Mouse (Mus musculus): ENCODE results near the gene Sf3a3. TPM values are rescaled to one million over a fixed set of nuclear protein-coding genes. Genes with fewer than 3 reads are reported as not detected.

Gene Sf3a3
- 171 and 175 TPM in 2 replicates for polyA plus RNA-seq (2015; fragmentation: Nextera tagmentation; extraction: Ambion mirVana)

GRCm38 (mm10) chr4:124714545-124715481 lies at the start of gene Sf3a3:
Gene Sf3a3, plus strand, starts transcription at chr4:124714776.
- Histone ChIP-seq H3K27me3 (no peaks in the 10 kb centered on the region), H3K4me3 (replicated peaks) (peak within 1 kb of the TSS; percentile 97), H3K27ac (peak within 1 kb of the TSS; percentile 75), H3K4me2 (peak within 1 kb of the TSS; percentile 85), H3K4me1 (peaks cover 27% of the 10 kb centered on the region), H3K9ac (peak within 1 kb of the TSS; percentile 95), H3K36me3 (peaks cover 41% of the 10 kb centered on the region), H3K9me3 (replicated peaks) (no peaks in the 10 kb centered on the region)
- ATAC-seq (replicated peaks; ENCODE audit: low FRiP score), result peak; percentile 90
- under 1% methylated on average over 57 of the region's 57 CpGs for WGBS

- Histone ChIP-seq H3K9ac (no peak overlapping the region), H3K9me3 (replicated peaks) (no peaks in the 10 kb centered on the region), H3K4me1 (peaks cover 12% of the 10 kb centered on the region), H3K4me2 (no peak overlapping the region), H3K27me3 (peaks cover 94% of the 10 kb centered on the region), H3K36me3 (no peaks in the 10 kb centered on the region), H3K27ac (no peak overlapping the region), H3K4me3 (replicated peaks) (no peak overlapping the region)
- WGBS, result 26% methylated on average over 14 of the region's 14 CpGs
- ATAC-seq (replicated peaks; ENCODE audit: low FRiP score), result 0 out of 2 replicates have a peak, but pooled peaks have one; percentile 17
These were observed 47.0 kb upstream of the Sf3a3 start for GRCm38 (mm10) chr4:124667476-124668033.

DNA sequence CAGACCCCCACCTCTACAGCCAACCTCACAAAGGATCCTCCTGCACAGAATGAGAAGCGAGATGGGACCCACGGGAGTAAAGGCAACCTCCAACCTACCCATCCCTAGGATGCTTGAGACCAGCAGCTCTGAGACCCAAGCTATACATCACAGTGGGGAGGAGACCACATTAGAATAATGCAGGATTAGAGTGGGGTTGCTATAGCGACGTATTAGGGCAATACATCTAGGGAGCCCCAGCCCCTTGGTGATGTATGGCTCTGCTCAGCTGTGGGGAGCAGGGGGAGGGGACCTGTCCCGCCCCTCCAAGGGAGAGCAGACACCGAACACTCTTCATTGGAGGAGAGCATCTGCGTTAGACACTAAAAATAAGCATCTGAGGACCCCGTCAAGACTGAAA lies 46.5 kb upstream of the Sf3a3 start:
- WGBS, result 24% methylated on average over 8 of the region's 8 CpGs
- H3K4me1 ChIP-seq, result peaks cover 17% of the 10 kb centered on the region
- H3K9ac ChIP-seq, result no peak overlapping the region
- H3K4me2 ChIP-seq, result no peak overlapping the region
- no peaks in the 10 kb centered on the region for H3K36me3 ChIP-seq
- peaks cover 94% of the 10 kb centered on the region for H3K27me3 ChIP-seq
- H3K27ac ChIP-seq, result no peak overlapping the region
- H3K9me3 ChIP-seq (replicated peaks), result no peaks in the 10 kb centered on the region
- H3K4me3 ChIP-seq (replicated peaks), result no peak overlapping the region
- 0 out of 2 replicates have a peak, but pooled peaks have one; percentile 3 for ATAC-seq (replicated peaks; ENCODE audit: low FRiP score)

DNA sequence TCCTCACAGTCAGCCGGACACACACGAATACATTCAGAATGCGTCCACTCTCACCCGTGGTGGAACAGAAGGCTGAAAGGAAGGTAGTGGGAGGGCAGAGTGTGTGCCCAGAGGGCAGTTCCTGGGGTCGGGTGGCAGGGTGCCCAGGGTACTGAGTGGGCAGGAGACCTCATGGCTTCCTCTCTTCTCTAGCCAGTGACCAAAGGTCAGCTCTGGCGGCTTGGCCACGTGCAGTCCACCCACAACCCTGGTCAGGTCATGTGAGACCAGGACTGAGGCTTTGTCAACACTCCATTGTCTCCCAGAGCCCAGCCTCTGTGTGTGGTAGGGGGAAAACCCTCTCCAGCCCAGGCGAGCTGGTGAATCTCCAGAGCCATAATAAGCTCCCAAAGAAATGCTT lies 44.3 kb upstream of the Sf3a3 start:
- Histone ChIP-seq H3K9me3 (replicated peaks) (no peaks in the 10 kb centered on the region), H3K27ac (no peak overlapping the region), H3K4me3 (replicated peaks) (no peak overlapping the region), H3K4me1 (peaks cover 20% of the 10 kb centered on the region), H3K36me3 (no peaks in the 10 kb centered on the region), H3K27me3 (peaks cover 83% of the 10 kb centered on the region), H3K4me2 (no peak overlapping the region), H3K9ac (no peak overlapping the region)
- no peak for ATAC-seq (replicated peaks; ENCODE audit: low FRiP score)
- WGBS, result 75% methylated on average over 8 of the region's 8 CpGs

DNA sequence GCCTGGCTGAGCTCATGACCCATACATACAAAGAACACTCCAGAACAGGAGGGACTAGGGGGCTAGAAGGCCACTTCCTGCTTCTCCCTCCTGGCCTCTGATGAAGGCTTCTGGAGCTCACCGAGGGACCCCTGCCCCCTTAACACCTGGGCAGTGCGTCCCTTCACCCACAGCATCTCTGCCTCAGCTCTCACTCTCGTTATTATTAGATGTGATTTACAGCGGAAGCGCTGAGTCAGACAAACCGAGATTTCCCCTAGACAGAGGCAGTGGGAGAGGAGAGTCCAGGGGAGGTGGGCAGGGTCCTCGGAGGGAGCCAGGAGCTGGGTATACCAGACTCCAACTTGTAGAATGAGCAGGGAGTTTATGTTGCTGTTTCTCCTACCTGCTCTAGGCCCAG lies 43.0 kb upstream of the Sf3a3 start:
- Histone ChIP-seq H3K9ac (no peak overlapping the region), H3K4me3 (replicated peaks) (no peak overlapping the region), H3K36me3 (peaks cover 8% of the 10 kb centered on the region), H3K9me3 (replicated peaks) (no peaks in the 10 kb centered on the region), H3K27me3 (peaks cover 70% of the 10 kb centered on the region), H3K27ac (no peak overlapping the region), H3K4me2 (no peak overlapping the region), H3K4me1 (peaks cover 20% of the 10 kb centered on the region)
- ATAC-seq (replicated peaks; ENCODE audit: low FRiP score), result no peak
- 15% methylated on average over 7 of the region's 7 CpGs for WGBS

DNA sequence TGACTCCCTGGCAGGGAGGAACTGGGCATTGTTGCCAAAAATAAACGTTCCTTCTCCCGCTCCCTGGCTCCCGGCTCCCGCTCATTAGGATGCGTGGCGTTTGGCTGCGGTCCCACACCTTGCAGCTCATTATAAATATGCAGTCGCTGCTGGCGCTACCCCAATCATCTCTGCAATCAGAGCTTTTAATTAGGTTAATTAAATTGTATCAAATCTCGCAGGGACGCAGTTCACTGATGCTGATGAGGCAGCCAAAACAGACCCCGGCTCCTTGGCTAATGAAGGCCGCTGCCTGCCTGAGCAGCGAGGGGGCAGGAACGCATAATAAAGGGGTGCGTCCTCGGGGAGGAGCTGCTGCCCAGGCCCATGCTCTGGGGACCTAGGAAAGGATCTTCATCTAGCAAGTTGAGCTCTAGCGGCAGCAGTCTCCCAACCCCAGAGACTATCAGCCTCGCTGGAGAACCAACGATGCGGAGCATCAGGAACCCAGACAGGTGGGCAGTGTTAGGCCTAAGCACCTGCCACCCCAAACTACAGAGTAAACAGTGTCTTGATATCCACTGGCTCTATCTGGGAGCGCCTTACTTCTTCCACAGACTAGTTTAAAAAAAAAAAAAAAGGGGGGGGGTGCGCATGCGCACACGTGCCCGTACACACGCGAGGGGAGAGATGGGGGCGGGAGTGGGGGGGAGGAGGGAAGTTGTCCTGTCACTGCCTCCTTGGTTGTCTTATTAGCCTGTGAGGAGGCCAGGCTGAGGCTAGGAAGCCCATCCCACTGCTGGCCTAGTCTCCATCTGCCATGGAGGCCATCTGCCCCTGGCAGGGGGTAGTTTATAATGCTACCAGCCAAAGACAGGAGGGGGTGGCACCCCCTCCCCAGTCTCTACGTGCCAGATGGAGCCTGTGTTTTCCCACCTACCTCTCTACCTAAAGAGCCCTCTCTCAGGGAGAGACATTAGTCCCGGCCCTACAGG lies 41.9 kb upstream of the Sf3a3 start:
- Histone ChIP-seq H3K4me1 (peaks cover 20% of the 10 kb centered on the region), H3K36me3 (peaks cover 19% of the 10 kb centered on the region), H3K27me3 (peaks cover 59% of the 10 kb centered on the region), H3K27ac (no peak overlapping the region), H3K4me3 (replicated peaks) (peak overlapping the region; percentile 17), H3K4me2 (peak overlapping the region; percentile 48), H3K9me3 (replicated peaks) (no peaks in the 10 kb centered on the region), H3K9ac (0 out of 2 replicates have a peak overlapping the region, but pooled peaks have one; percentile 8)
- WGBS, result 2% methylated on average over 30 of the region's 31 CpGs
- ATAC-seq (replicated peaks; ENCODE audit: low FRiP score), result no peak

- Histone ChIP-seq H3K9me3 (replicated peaks) (no peaks in the 10 kb centered on the region), H3K27ac (no peak overlapping the region), H3K36me3 (peaks cover 35% of the 10 kb centered on the region), H3K4me3 (replicated peaks) (no peak overlapping the region), H3K4me1 (peaks cover 20% of the 10 kb centered on the region), H3K4me2 (no peak overlapping the region), H3K27me3 (peaks cover 43% of the 10 kb centered on the region), H3K9ac (no peak overlapping the region)
- WGBS, result 71% methylated on average over 17 of the region's 17 CpGs
- no peak; the same call in 1 of the 2 replicates for ATAC-seq (replicated peaks; ENCODE audit: low FRiP score)
These were observed 40.1 kb upstream of the Sf3a3 start for GRCm38 (mm10) chr4:124674334-124675032.

DNA sequence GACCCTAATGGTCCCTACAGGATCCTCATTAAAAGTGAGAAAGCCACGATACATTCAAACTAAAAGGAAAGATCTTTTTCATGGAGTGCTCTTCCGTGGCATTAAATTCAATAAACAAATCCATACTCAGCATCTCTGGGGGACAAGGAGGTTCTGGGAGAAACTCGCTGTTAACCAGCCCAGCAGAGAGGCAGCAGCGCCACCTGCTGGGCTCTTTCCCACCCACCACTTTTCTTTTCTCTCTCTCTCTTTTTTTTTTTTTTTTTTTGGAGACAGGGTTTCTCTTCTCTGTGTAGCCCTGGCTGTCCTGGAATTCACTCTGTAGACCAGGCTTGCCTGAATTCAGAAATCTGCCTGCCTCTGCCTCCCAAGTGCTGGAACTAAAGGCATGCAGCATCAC lies 39.5 kb upstream of the Sf3a3 start:
- peaks cover 20% of the 10 kb centered on the region for H3K4me1 ChIP-seq
- 5% methylated on average over 4 of the region's 4 CpGs for WGBS
- H3K27ac ChIP-seq, result no peak overlapping the region
- ATAC-seq (replicated peaks; ENCODE audit: low FRiP score), result no peak
- no peak overlapping the region for H3K4me2 ChIP-seq
- H3K9me3 ChIP-seq (replicated peaks), result no peaks in the 10 kb centered on the region
- peaks cover 41% of the 10 kb centered on the region for H3K36me3 ChIP-seq
- H3K4me3 ChIP-seq (replicated peaks), result no peak overlapping the region
- H3K27me3 ChIP-seq, result peaks cover 41% of the 10 kb centered on the region
- H3K9ac ChIP-seq, result no peak overlapping the region

- H3K4me3 ChIP-seq (replicated peaks), result no peak overlapping the region
- no peak overlapping the region for H3K27ac ChIP-seq
- no peak for ATAC-seq (replicated peaks; ENCODE audit: low FRiP score)
- H3K27me3 ChIP-seq, result peaks cover 32% of the 10 kb centered on the region
- H3K36me3 ChIP-seq, result peaks cover 50% of the 10 kb centered on the region
- H3K4me2 ChIP-seq, result no peak overlapping the region
- WGBS, result 85% methylated on average over 6 of the region's 6 CpGs
- H3K9ac ChIP-seq, result no peak overlapping the region
- peaks cover 20% of the 10 kb centered on the region for H3K4me1 ChIP-seq
- no peaks in the 10 kb centered on the region for H3K9me3 ChIP-seq (replicated peaks)
These were observed 38.6 kb upstream of the Sf3a3 start for GRCm38 (mm10) chr4:124675958-124676357.

DNA sequence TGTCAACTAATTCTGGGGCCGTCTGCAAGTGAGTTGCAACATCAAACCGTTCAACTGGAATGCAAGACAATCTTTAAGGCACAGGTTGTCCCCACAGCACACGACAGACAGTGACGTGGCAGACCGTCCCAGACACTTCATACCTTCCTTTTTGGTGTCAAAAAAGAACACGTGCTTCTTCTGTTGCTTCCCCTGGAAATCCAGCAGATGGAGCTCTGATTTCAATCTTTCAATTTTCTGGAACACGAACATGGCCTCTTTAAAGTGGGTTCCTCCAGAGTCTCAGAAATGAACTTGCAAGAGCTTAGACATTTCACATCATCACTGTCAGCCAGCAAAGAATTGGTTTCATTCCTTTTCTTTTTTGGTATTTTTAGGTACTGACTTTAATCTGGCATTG lies 32.3 kb upstream of the Sf3a3 start:
- no peak overlapping the region for H3K4me3 ChIP-seq (replicated peaks)
- H3K36me3 ChIP-seq, result peaks cover 92% of the 10 kb centered on the region
- H3K4me2 ChIP-seq, result no peak overlapping the region
- H3K9me3 ChIP-seq (replicated peaks), result no peaks in the 10 kb centered on the region
- H3K9ac ChIP-seq, result no peak overlapping the region
- no peak overlapping the region for H3K27ac ChIP-seq
- WGBS, result 58% methylated on average over 7 of the region's 7 CpGs
- no peaks in the 10 kb centered on the region for H3K27me3 ChIP-seq
- H3K4me1 ChIP-seq, result no peaks in the 10 kb centered on the region
- no peak for ATAC-seq (replicated peaks; ENCODE audit: low FRiP score)

GRCm38 (mm10) chr4:124683474-124683873 lies 31.1 kb upstream of the Sf3a3 start:
- H3K27ac ChIP-seq, result no peak overlapping the region
- H3K4me1 ChIP-seq, result no peaks in the 10 kb centered on the region
- H3K9me3 ChIP-seq (replicated peaks), result no peaks in the 10 kb centered on the region
- no peak overlapping the region for H3K4me2 ChIP-seq
- H3K4me3 ChIP-seq (replicated peaks), result no peak overlapping the region
- H3K36me3 ChIP-seq, result peaks cover 90% of the 10 kb centered on the region
- H3K27me3 ChIP-seq, result no peaks in the 10 kb centered on the region
- H3K9ac ChIP-seq, result no peak overlapping the region
- 89% methylated on average over 4 of the region's 4 CpGs for WGBS
- no peak for ATAC-seq (replicated peaks; ENCODE audit: low FRiP score)

All from kidney, embryonic 15.5 days (tissue).